Mouse (Mus musculus) adrenal gland, adult 2 months (tissue): Measurements from ENCODE around the gene Akna. TPM values are rescaled to one million over a fixed set of nuclear protein-coding genes. Genes with fewer than 3 reads are reported as not detected.
A peak's percentile ranks its signal among the peaks of the same experiment; 100 is the strongest.

Experiments used
- DNase-seq: peaks from one replicate; pipeline ENCODE4 v3.0.0; 2021
- polyA plus RNA-seq: library from polyadenylated mRNA; depleted of rRNA; stranded (reverse); fragments of >200 nt; gene quantifications from 2 replicates; pipeline ENCODE4 v1.2.3, GENCODE M21; 2012; rRNA removed
- total RNA-seq, 2 experiments: library from RNA; stranded (reverse); gene quantifications; 2 replicates each; pipeline ENCODE4 v1.2.3; 2021

Gene Akna
- total and polyA plus RNA-seq, 3 experiments = 3.9 to 5.6 (median 4.7) TPM

DNA sequence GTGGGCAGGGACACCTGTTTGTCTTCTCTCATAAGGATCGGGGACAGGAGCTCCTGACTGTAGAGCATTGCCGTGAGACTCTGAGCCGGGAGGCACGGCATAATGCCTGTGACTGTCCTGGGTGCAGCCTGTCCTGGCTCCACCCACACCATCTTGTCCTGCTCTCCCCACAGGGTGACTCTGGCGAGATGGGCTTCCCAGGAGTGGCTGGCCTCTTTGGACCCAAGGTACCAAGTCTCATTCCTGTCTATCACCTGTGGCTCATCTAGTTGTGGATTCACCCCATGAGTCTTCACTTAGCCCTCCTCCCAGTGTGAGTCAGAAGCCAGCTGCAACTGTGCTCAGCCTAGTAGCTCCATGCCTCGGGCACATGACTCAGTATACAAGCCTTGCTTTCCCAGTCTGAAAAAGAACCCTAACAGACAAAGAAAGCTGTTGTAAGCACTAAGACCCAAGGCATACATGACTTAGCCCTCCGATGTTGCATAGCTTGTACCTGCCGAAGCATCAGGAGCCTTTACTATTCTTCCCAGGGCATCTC is 79.8 kb downstream of the Akna start:
- peak; percentile 67 for DNase-seq

DNA sequence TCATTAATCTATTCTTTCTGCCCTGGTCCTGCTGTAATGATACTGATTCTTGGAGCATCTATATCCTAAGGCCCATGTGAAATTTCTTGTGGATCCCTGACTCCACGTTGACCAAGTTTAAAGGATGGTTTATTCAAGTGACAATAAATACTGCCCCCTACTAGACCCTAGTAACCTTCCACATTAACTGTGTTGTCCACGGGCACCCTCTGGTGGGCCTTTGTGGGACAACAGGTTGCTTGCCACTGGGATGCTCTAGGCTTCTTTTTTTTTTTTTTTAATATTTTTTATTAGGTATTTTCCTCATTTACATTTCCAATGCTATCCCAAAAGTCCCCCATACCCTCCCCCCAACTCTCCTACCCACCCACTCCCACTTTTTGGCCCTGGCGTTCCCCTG is 83.6 kb downstream of the Akna start:
- peak; percentile 63 for DNase-seq

Other genes starting within 250 kb of the Akna start
- 1 to 10 TPM in 1 of 2 experiments, under 1 TPM in 1; 0.38 to 7.1 TPM for gene Ambp, start 248.6 kb downstream of the Akna start, total RNA-seq
- gene Ambp, start 248.6 kb downstream of the Akna start, polyA plus RNA-seq = 0.61 TPM in 1 of 2 replicates, not detected in the other
- gene Kif12, start 231.2 kb downstream of the Akna start, total RNA-seq = not detected
- gene Kif12, start 231.2 kb downstream of the Akna start, polyA plus RNA-seq = 0.26 TPM in 1 of 2 replicates, not detected in the other
- gene Col27a1, start 189.3 kb downstream of the Akna start, total RNA-seq = 10 to 100 TPM in 1 of 2 experiments, 1 to 10 TPM in 1; 8.4 to 13.0 TPM
- gene Col27a1, start 189.3 kb downstream of the Akna start, polyA plus RNA-seq = 12.9 and 14.9 TPM in 2 replicates
- 10 to 100 TPM; 38.2 to 61.8 TPM for gene Orm1, start 58.8 kb downstream of the Akna start, total RNA-seq
- gene Orm1, start 58.8 kb downstream of the Akna start, polyA plus RNA-seq = 13.8 and 18.0 TPM in 2 replicates
- 10 to 100 TPM; 11.7 to 12.3 TPM for gene Orm3, start 47.2 kb downstream of the Akna start, total RNA-seq
- gene Orm3, start 47.2 kb downstream of the Akna start, polyA plus RNA-seq = 1.8 and 2.2 TPM in 2 replicates
- 1 to 10 TPM; 3.9 to 8.2 TPM for gene Orm2, start 40.9 kb downstream of the Akna start, total RNA-seq
- 0.51 and 1.1 TPM in 2 replicates for gene Orm2, start 40.9 kb downstream of the Akna start, polyA plus RNA-seq
- 10 to 100 TPM; 51.5 to 57.1 TPM for gene Whrn, start 92.6 kb upstream of the Akna start, total RNA-seq
- gene Whrn, start 92.6 kb upstream of the Akna start, polyA plus RNA-seq = 96.9 and 101 TPM in 2 replicates
- 100 to 1,000 TPM; 166 to 207 TPM for gene Atp6v1g1, start 141.4 kb upstream of the Akna start, total RNA-seq
- gene Atp6v1g1, start 141.4 kb upstream of the Akna start, polyA plus RNA-seq = 21.2 and 22.1 TPM in 2 replicates
- 10 to 100 TPM; 10.4 to 12.6 TPM for gene Tmem268, start 155.4 kb upstream of the Akna start, total RNA-seq
- 7.5 and 7.7 TPM in 2 replicates for gene Tmem268, start 155.4 kb upstream of the Akna start, polyA plus RNA-seq
- not detected for gene Gm11213, start 201.9 kb upstream of the Akna start, total RNA-seq
- not detected in 2 replicates for gene Gm11213, start 201.9 kb upstream of the Akna start, polyA plus RNA-seq
- gene Tex48, start 219.1 kb upstream of the Akna start, total RNA-seq = not detected
- not detected in 2 replicates for gene Tex48, start 219.1 kb upstream of the Akna start, polyA plus RNA-seq